Mouse (Mus musculus): ENCODE results near the gene Celf6.

- TF ChIP-seq POLR2A (IDR thresholded peaks at IDR 0.05; ENCODE audit: control insufficient read depth, low read depth, low read length) (no peak), CTCF (IDR thresholded peaks at IDR 0.05; ENCODE audit: control insufficient read depth, insufficient read depth, insufficient replicate concordance, low read depth, low read length) (no peak)
Observed at GRCm38 (mm10) chr9:59639936-59640335, 62.2 kb downstream of the Celf6 start.

All from testis, adult 2 months (tissue).